Mouse (Mus musculus) lung, postnatal 10 days (tissue): ENCODE results near the gene Wwc1.
"Not testable (repeated sequence)": the region's sequence is repeated elsewhere in the genome, so short reads cannot be mapped to it uniquely, and the experiment has no call there.

Source experiments
- DNase-seq: peaks from one replicate; pipeline ENCODE4 v3.0.0; 2021

The Wwc1 gene

GRCm38 (mm10) chr11:35834022-35834760 lies 146.1 kb downstream of the Wwc1 start, which contains the start of gene Rars:
Rars (minus strand) TSS chr11:35834506.
- peak; percentile 96 for DNase-seq

- DNase-seq: no peak
Measured at GRCm38 (mm10) chr11:35833270-35833669, 147.1 kb downstream of the Wwc1 start.

- DNase-seq: no peak
Measured at GRCm38 (mm10) chr11:35832139-35832538, 148.2 kb downstream of the Wwc1 start.

GRCm38 (mm10) chr11:35827714-35828113 lies 152.6 kb downstream of the Wwc1 start:
- DNase-seq: no peak

GRCm38 (mm10) chr11:35816316-35816715 lies 164.0 kb downstream of the Wwc1 start:
- no peak for DNase-seq

GRCm38 (mm10) chr11:35811458-35811857 lies 168.9 kb downstream of the Wwc1 start:
- DNase-seq: no peak

- DNase-seq: no peak
Measured at GRCm38 (mm10) chr11:35801332-35801731, 179.0 kb downstream of the Wwc1 start.

GRCm38 (mm10) chr11:35798874-35799273 lies 181.5 kb downstream of the Wwc1 start, which contains the start of gene Fbll1:
Fbll1 (minus strand) TSS chr11:35798884.
- DNase-seq: peak; percentile 68

GRCm38 (mm10) chr11:35798495-35798820 lies 181.9 kb downstream of the Wwc1 start:
- no peak for DNase-seq

- no peak for DNase-seq
Measured at GRCm38 (mm10) chr11:35797751-35798494, 182.4 kb downstream of the Wwc1 start.

- DNase-seq: not testable (repeated sequence)
Measured at GRCm38 (mm10) chr11:35792800-35793199, 187.5 kb downstream of the Wwc1 start.

- DNase-seq: no peak
Measured at GRCm38 (mm10) chr11:35788443-35788842, 191.9 kb downstream of the Wwc1 start.
